Mouse (Mus musculus): ENCODE results near the gene Myog.

GRCm38 (mm10) chr1:134291555-134291954 lies 1.8 kb downstream of the Myog start:
- no peak for TF ChIP-seq CTCF (IDR thresholded peaks at IDR 0.05; ENCODE audit: borderline replicate concordance, control insufficient read depth, extremely low read depth, insufficient read depth, low read length, poor library complexity)
- TF ChIP-seq POLR2A (IDR thresholded peaks at IDR 0.05; ENCODE audit: control insufficient read depth, extremely low read depth, insufficient read depth, low read length, poor library complexity) = no peak

Data from thymus, adult 2 months (tissue).